Mouse (Mus musculus): ENCODE measurements around the gene Adk.

GRCm38 (mm10) chr14:21181053-21181452 lies 128.7 kb downstream of the Adk start:
- TF ChIP-seq CTCF (IDR thresholded peaks at IDR 0.05; ENCODE audit: borderline replicate concordance, extremely low read depth, insufficient read depth, insufficient read length) = no peak
- no peak for TF ChIP-seq POLR2A (IDR thresholded peaks at IDR 0.05; ENCODE audit: borderline replicate concordance, extremely low read depth, insufficient read depth, insufficient read length, poor library complexity, severe bottlenecking)
